Mouse (Mus musculus) monocyte, adult 5-6 weeks (primary cell): ENCODE results near the gene Nxn. TPM values are rescaled to one million over a fixed set of nuclear protein-coding genes. Genes with fewer than 3 reads are reported as not detected.
A peak's percentile ranks its signal among the peaks of the same experiment; 100 is the strongest.

ENCODE experiments used
- ATAC-seq: fragments of 153-309, 156-312 bp; replicated peaks from 2 replicates; pipeline ENCODE4 v1.8.0; 2017; ENCODE audit warnings: mild to moderate bottlenecking; ENCODE audit not compliant: low TSS enrichment, insufficient number of reproducible peaks, severe bottlenecking, poor library complexity, low FRiP score
- total RNA-seq: library from RNA; stranded (forward); fragments of 200-1000, 200-491, 200-594 nt; gene quantifications from 3 replicates; pipeline ENCODE4 v1.2.3, GENCODE M21; 2017

Nxn gene
- total RNA-seq, 1 experiment from 2014 or later, result 1.9 TPM

DNA sequence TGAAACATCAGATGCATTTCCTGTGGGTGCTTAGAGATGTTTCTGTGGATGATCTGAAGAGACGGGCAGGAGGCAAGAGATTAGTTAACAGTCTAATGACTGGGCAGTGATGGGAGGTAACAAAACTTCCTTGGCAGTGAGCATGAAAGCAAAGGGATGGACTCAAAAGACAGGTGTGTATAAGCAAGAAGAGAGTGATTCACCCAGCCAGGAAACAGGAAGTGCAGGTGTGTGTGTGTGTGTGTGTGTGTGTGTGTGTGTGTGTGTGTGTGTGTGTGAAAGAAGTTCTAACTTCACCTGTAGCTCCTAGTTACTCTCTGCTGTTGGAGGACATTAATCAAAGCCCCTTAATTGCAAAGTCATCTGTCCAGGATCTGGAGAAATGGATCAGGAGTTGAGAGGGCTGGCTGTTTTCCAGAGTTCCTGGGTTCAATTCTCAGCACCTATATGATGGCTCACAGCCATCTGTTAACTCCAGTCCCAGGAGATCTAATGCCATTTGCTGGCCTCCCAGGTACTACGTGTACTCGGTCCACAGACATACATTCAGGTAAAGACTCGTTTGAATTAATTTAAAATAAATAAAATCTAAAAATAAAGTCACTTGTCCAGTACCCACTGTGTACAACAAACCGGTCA lies 6.8 kb upstream of the Nxn start:
- ATAC-seq, result no peak

DNA sequence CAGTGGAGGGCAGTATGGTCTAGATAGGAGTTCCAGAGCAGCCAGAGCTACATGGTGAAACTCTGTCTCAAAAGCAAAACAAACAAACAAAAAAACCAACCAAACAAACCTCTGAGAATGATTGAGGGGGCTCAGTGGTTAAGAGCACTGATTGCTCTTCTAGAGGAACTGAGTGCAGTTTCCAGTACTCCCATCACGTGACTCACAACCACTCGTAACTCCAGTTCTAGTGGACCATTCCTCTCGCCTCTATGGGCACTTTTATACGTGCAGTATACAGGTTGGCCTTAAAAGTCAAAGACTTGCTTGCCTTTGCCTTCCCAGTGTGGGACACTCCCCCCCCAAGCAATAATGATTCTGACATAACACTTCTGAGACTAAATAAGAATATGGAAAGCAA lies 6.2 kb upstream of the Nxn start:
- no peak for ATAC-seq

DNA sequence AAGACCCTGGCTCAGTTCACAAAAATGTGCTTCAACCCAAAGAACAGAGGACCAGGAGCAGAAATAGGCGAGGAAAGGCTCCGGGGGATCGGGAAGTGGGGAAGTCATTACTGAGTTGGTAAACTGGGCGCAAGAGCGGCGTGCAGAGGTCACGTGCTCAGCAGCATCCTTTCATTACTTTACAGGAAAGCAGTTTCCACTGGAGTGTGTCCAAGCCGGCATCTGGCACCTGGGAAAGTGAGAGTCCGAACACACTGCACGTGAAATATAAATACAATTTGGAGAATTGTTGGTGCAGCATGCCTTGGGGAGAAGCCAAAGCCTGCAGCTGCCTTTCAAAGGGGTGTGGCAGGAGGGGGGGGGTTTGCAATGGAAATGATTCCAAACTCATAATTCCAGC lies 2.5 kb upstream of the Nxn start:
- no peak for ATAC-seq

DNA sequence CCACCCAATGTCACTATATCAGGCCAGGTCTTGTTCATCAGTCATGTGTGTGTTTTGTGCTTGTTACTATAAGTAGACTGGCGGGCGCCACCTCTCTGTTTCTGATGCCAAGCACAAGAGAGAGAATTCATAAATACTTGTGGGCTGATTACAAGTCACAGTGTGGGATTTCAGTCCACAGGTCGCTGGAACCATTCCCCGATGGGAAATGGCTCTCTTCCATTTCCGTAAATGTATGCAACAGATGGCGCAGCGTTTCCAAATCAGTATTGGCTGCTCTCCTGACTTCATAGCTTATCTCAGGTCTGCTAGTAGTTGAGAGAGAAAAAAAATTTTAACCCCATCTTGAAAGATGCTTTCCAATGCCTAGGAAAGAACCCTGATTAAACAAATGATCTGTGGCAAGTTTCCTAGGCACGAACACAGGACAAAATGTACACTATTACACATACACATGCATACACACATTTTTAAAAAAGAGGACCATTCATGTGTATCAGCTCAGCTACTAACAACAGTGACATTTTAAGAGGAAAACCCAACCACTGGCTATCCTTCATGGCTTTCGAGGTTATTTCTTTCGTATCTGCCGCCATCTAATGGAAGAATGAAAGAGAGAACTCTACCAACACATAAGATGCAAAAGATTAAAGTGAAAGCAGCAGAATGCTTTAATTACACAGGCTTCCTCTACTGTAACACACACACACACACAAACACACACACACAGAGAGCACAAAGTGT lies 819 bp upstream of the Nxn start:
- no peak for ATAC-seq

DNA sequence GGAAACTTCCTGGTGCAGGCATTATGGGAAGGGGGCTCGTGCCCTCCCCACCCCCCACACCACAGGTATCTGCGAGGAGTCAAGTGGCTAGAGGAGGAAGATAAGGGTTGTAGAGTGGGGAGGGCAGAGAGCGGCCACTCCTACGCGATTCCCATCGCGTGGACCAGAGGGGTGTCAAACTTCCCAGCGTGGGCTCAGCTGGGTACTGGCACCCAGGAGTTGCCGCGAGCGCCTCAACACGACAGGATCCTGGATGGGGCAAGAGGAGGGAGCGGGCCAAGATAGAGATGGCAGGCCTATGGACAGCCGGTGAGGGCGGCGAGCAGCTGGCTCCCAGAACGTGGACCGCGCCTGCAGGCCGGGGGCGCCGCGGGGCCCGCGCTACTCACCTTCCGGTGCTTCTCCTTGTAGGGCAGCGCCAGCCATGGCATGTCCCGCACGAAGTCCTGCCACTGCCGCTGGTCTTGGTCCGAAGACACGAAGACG lies 585 bp downstream of the Nxn start:
- ATAC-seq, result peak; percentile 28; the same call in 1 of the 2 replicates

DNA sequence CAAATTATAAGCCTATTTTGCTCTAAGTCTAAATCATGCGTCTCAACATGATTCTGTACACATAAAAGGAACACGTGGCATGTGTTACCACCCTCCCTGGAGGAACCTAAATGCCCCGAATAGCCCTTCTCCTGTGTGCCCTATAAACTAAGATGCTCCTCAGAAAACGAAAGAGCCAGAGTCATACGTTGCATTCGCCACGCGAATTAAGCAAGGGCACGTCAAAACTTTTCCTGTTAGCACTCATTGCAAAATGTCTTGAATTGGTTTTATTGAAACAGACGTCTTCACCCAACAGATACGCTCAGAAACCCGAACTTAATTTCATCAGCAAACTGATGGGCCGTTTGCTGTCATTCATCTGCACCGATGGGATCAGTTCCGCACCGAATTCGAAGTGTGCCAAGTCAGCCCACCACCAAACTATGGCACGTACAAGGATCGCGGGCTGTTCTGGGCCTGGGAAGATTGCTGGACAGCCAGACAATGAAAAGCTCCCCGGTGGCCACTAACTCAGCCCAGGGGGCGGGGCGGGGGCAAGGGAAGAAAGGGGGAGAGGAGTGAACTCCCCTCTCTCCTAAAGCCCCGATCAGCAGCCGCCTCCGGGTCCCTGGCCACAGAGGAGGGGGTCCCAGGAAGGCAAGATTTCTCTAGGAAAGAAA lies 1.2 kb downstream of the Nxn start:
- no peak for ATAC-seq

DNA sequence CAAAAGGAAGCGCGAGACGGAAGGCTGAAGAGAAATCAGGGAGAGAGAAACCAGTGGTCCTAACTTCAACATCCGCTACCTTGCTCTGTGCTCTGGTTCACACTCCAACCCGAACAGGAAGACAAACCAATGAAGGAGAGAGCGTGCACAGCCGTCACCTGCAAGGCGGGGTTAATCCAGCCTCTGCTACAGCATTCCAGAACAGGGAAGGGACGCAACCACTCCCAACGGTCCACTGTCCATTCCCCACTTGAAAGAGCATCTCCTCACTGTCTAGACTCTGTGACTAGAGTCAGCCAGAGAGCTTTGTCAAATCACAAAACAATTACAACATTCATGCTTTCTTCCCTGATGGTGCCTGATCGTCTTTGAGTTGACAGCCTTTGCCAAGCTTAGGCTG lies 5.9 kb downstream of the Nxn start:
- ATAC-seq, result no peak

DNA sequence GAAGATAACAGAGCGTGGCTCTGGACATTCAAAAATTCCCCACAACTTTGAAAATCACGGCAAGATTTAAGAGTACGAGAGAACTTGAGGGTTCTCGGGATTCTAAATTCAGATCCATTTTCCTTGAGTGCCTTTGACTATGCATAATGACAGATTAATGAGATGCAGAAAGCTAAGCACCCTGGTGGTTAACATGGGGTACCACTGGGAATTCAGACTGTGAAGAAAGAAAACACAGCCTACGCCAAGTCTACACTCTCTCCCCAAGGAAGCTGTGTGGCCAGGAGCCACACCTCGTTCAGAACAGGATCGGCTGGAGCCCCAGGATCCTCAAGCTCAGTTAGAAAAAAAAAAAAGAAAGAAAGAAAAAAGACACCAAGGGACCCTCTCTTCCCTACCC lies 6.4 kb downstream of the Nxn start:
- no peak for ATAC-seq

DNA sequence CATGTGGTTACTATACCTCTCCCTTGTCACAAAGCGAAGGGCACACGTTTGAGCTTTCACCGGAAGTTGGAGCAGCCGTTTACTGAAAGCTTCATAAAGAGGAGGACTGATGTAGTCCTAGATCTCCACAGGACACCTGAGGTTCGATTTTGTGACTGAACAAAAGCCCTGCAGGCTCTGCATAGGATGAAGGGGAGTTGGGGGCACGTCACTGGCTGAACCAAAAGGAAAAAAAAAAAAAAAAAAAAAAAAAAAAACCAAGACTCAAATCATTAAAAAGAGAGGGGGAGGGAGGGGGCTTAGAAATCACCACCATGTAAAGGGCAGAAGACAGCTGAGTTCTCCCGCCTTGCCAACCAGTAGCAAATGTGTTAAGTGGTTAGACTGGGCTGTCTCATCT lies 10.2 kb downstream of the Nxn start:
- no peak for ATAC-seq

DNA sequence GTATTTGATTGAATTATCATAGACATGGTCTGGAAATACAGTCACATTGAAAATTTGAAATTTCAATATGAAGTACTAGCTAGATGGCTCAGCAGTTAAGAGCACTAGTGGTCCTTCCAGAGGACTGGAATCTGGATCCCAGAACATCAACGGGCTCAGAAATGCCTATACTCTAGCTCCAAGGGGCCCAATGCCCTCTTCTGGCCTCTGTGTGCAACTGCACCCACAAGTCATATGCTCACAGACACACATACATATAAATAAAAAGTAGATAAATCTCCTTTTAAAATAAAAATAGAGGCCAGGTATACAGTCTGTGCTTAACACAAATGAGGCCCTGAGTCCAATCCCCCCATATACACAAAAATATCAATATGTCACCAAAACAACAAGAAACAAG lies 11.8 kb downstream of the Nxn start:
- no peak for ATAC-seq

DNA sequence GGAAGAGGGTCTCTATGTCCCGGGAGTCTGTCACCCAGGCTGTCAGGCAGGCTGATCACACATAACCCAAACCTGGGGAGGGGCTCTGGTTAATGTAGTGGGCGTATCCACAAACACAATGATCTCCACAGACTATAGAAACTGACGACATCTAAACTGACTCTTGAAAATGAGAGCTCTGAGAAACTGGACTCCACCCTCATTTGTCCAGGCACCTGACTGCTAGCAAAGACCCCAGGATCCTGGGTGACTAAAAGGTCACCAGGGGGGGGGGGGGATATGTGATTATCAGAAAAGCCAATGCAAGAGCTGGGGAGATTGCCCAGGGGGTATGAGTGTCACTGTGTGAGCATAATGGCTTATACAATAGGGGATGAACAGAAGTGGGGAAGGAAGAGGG lies 13.2 kb downstream of the Nxn start:
- no peak for ATAC-seq

DNA sequence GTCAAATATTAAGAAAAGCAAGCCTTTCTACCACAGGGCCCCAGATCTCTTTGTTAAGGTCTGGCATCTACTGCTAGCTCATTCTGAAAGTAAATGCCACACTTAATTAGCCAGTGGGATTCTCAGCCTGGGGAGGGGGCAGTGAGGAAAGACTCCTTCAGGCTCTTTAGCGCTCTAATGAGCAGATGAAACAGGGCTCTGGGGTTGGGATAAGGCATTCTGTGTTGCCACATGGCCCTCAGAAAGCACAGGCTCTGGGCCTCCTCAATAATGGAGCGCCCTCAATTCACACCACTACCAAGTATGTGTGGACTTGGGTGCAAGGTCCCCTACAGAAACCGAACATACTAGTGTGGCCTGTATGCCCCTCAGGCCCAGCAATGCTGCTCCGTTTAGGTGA lies 13.9 kb downstream of the Nxn start:
- ATAC-seq, result no peak

DNA sequence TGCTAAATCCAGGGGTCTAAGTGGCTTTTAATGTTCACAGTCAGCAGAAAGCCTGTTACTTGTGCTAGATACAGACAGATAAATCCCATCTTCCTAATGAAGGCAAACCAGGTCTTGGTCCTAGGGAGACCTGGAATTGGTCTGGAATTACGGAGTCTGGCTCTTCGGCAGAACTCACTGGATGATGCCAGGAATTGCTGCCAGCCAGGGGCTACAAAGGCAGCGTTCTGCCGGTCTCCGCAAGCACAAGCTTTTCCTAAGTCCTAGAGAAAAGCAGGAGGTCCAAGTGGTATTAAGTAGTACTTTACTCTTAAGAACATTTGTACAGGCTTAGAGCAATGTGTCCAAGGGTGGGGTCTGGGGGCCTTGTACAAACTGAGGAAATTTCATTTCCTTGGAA lies 14.6 kb downstream of the Nxn start:
- no peak for ATAC-seq

DNA sequence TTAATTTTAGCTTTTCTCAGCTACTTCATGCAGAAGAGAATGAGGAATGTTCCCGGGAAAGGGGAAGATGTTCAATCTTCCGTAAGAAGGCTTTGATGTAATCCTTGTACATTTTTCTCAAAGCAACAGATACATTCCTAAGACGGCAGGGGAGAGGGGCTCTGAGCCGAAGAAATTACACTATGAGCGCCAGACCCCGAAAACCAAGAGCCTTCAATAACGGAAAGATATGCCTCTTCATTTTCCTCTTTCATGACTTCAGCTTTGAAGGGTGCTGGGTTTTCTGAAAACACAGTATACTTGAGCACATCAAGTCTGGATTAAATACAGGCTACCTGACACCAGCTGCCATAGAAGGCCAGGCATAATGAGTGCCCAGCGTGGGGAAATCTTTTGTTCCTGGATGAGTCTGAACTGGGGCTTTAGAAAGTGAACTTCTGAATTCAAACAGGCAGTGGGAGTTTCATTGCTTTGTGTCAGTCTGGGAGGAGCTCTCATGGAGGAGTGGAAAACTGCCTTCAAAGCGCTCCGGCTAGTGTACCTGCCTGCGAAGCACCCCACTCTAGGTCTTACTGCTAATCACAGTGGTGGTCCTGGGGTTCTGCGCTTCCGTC lies 16.1 kb downstream of the Nxn start:
- no peak for ATAC-seq

DNA sequence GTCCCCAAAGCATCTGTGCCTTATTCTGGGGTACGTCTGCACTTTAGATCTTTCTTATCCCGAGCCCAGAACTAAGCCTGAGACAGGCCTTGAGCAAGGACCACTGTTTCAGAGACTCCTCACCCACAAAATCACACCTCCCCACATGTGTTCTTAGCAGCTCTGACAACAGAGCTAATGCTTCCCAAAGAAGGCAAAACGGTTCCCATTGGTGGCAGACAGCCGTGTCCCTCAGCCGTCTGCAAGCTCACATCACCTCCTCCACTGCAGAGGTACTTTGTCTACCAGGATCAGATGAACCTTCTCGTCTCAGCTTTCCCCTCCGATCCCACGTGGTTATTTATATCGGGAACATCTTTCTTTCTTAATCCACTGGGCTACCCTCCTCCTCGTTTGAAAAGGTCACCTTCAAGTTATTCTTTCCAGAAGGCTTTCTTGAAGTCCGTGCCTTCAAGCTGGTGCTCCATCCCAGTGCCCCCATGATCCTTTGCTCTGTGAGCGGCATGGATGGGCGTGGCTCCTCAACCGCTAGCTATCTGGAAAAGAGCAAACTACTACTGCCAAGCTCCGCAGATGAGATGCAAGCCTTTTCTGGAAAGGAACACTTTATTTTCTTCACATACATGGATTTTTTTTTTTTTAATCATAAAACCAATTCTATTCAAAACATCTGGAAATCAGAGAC lies 17.6 kb downstream of the Nxn start:
- ATAC-seq, result no peak

DNA sequence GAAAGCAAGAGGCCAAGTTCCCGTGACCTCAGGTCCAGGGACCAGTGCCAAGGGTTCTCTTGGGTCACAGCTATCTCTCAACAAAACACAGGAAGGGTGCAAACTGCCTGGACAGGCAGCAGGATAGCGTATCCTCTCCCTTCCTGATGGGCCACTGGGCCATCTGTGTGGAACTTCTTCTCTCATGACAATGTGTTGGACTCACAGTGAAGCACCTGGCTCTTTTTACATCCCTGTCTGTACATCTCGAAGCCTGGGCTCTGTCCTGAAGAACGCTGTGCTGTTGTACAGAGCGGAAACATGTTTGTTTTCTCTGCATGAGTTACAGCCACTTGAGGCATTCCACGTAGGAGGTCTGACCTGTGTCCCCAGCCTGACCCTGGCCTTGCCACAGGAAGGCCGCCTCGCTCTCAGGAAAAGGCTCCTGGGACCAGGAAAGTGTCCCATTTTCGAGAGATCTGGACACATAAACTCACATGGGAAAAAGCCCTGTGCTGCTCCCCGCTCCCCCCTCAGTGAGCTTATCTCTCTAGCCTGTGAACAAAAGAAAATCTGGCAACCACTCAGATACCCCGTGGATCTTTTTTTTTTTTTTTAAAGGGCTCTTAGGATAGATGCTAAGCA lies 18.9 kb downstream of the Nxn start:
- ATAC-seq, result no peak

DNA sequence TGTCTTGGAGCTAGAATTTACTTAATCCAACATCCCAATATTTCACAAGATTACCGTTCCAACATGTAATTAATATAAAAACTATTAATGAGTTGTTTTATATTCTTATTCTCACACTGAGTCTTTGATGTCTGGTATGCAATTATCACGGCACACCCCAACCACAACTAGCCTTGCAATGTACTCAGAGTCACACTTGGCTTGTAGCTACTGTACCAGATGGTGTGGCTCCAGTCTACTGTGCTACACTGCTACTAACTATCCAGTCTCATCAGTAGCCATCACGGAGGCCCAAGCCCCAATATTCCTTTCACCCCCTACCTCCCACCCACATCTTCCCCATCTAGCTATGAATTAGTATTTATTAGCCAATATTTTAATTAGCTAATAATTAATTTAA lies 22.5 kb downstream of the Nxn start:
- ATAC-seq, result no peak

DNA sequence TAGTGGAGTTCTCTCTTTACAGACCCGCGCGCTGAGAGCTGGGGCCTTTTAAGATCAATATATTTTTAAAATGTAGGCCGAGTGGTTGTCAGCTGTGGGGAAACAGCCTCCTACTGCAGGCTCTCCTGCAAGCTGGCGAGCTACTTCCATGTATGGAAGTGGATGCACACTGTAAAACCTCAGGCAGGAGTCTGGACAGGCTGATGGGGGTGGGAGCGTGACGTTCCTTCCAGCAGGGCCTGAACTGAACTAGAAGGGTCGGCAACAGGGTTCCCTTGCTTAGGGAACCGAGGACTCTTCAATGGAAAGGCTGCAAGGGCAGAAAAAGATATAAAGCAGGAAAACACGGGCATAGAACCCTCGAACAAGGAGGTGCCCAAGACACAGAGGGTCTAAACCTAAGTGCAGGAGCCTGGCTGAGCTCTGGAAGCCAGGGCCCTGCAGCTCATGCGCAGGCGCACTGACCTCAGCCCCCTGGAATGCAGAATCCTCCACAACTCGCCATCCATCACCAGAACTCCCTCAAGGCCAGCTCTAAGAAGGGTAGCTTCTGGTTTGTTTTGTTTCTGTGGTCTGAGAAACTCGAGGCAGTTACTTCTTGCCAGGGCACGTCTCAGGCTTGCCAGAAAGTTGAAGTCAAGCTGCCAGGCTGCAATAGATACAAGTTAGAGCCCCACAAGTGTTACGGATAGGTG lies 24.3 kb downstream of the Nxn start:
- no peak for ATAC-seq
